Mouse (Mus musculus): ENCODE results near the gene Myh14.

DNA sequence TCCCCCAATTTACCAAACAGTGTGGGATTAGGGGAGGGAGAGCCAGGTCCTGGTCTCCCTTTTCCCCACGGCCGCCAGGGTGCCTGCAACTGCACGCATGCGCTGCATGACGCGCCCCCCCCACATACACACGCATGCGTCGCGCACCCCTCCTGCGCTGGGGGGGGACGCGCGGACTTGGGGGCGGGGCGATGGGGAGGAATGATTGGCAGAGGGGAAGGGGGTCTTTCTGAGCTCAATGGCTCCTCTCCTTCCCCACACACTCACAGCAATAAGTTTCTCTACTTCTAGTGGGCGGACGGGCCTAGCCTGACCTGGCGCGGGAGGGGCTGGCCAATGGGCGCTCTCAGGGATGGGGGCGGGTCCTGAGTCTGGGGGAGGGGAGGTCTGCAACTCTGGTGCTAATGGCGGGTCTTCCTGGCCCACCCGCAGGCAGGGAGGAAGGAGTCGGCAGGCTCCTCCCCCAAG is 66.5 kb downstream of the Myh14 start:
- TF ChIP-seq CTCF (IDR thresholded peaks at IDR 0.05; ENCODE audit: low read depth, low read length) (no peak), EP300 (IDR thresholded peaks at IDR 0.05; ENCODE audit: insufficient read depth, low read depth, low read length) (0 out of 2 replicates have a peak, but pooled peaks have one; percentile 36)

Data from ES-Bruce4 (cell line).